Mouse (Mus musculus) stomach, embryonic 14.5 days (tissue): ENCODE results near the gene Pnpla3. TPM values are rescaled to one million over a fixed set of nuclear protein-coding genes. Genes with fewer than 3 reads are reported as not detected.
A peak's percentile ranks its signal among the peaks of the same experiment; 100 is the strongest.

Experiments used
- ATAC-seq: fragments of 200-750 bp; cut with Nextera tagmentation; 2 replicates; pipeline ENCODE4 v1.8.0; 2017; ENCODE audit warnings: low read depth, moderate TSS enrichment; ENCODE audit not compliant: insufficient number of reproducible peaks, insufficient read depth, low FRiP score
- H3K27ac ChIP-seq: fragments of 300-500 bp; sonication (generic); 2 replicates; pipeline ENCODE4 v1.5.1; 2014; ENCODE audit warnings: mild to moderate bottlenecking, low read length, moderate library complexity, mixed read lengths
- H3K27me3 ChIP-seq: fragments of 300-500 bp; sonication (generic); 2 replicates; pipeline ENCODE4 v1.6.1; 2014; ENCODE audit warnings: low read length, control low read depth, mixed read lengths; ENCODE audit not compliant: control insufficient read depth, insufficient read depth
- H3K36me3 ChIP-seq: fragments of 300-500 bp; sonication (generic); 2 replicates; pipeline ENCODE4 v1.6.1; 2014; ENCODE audit warnings: mild to moderate bottlenecking, control low read depth, low read length, moderate library complexity, mixed read lengths; ENCODE audit not compliant: control insufficient read depth, insufficient read depth
- H3K4me1 ChIP-seq: fragments of 300-500 bp; sonication (generic); 2 replicates; pipeline ENCODE4 v1.6.1; 2014; ENCODE audit warnings: low read length, control low read depth, mixed read lengths; ENCODE audit not compliant: control insufficient read depth, insufficient read depth
- H3K4me2 ChIP-seq: fragments of 300-500 bp; sonication (generic); replicated peaks from 2 replicates; pipeline ENCODE4 v1.6.1; 2014; ENCODE audit warnings: low read depth, low read length, control low read depth
- H3K4me3 ChIP-seq: fragments of 300-500 bp; sonication (generic); 2 replicates; pipeline ENCODE4 v1.5.1; 2014; ENCODE audit warnings: low read depth, low read length, control low read depth
- H3K9ac ChIP-seq: fragments of 300-500 bp; sonication (generic); replicated peaks from 2 replicates; pipeline ENCODE4 v1.6.1; 2014; ENCODE audit warnings: low read depth, mild to moderate bottlenecking, control low read depth, low read length, moderate library complexity, mixed read lengths
- H3K9me3 ChIP-seq: fragments of 300-500 bp; sonication (generic); 2 replicates; pipeline ENCODE4 v1.6.1; 2016; ENCODE audit warnings: low read depth, low read length, control low read depth; ENCODE audit not compliant: control insufficient read depth
- WGBS: fragments of 180-500 bp; shearing (Covaris S2); extraction: QIAGEN DNeasy Blood & Tissue Kit; methylation state at CpG from one replicate; pipeline ENCODE4 v1.1.7; 2014; 5-methylcytosine and 5-hydroxymethylcytosine counted together
- polyA plus RNA-seq: library from polyadenylated mRNA; unstranded; fragments of >200 nt; fragmentation: Nextera tagmentation; extraction: Ambion mirVana; gene quantifications from 2 replicates; pipeline ENCODE4 v1.2.1, GENCODE M21; 2014

Pnpla3 gene
- polyA plus RNA-seq, 1 experiment from 2014 or later = 0.51 TPM

DNA sequence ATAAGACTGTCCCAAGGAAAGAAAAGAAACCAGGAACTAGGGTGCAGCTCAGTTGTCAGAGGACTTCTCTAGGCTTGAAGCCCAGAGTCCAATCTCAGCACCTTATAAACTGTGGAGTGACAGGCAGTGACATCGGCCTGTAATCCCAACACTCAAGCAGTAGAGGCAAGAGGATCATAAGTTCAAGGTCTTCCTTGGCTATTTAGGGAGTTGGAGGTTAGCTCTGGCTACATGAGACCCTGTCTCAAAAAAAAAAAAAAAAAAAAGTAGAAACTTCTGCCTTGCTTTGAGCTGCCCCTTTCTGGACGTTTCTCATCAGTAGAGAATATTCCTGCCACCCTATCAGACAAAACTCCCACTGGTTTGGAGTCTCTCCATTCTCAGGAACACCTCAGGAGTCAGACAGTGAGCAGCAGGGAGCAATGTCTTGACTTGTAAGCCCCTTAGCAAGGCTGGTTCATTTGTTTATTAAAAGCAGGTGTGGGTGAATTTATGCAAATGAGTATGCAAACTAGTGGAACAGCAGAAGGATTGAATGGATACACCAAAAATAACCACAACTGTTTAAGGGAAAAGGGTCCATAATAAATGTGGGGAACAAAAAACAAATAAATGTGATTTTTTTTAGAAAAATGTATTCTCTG is 21.4 kb downstream of the Pnpla3 start:
- Histone ChIP-seq H3K36me3 (no peaks in the 10 kb centered on the region), H3K27ac (no peak overlapping the region), H3K27me3 (no peaks in the 10 kb centered on the region), H3K4me2 (no peak overlapping the region), H3K9ac (no peak overlapping the region), H3K4me1 (peaks cover 6% of the 10 kb centered on the region), H3K4me3 (no peak overlapping the region), H3K9me3 (no peaks in the 10 kb centered on the region)
- ATAC-seq = no peak
- WGBS = 55% methylated on average over 2 of the region's 2 CpGs

DNA sequence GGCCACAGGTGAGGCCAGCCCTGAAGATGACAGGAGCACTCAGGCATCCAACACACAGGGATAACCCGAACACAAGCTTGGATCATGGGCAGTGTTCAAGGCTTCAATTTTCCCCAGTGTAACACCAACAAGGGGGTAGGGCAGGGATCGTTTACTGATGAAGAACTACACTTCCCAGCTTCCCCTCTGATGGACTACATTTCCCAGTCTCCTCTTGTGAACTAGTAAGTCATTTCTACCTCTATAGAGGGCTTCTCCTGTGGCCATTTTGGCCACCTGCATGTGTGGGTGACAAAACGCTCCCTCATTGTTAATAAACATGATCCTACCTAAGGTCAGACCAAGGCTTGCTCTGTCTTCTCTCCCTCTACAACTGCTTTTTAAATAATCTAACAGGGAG is 22.2 kb downstream of the Pnpla3 start:
- no peak overlapping the region for H3K4me3 ChIP-seq
- no peak for ATAC-seq
- 44% methylated on average over 3 of the region's 3 CpGs for WGBS
- H3K9ac ChIP-seq = no peak overlapping the region
- no peak overlapping the region for H3K27ac ChIP-seq
- no peaks in the 10 kb centered on the region for H3K27me3 ChIP-seq
- H3K36me3 ChIP-seq = no peaks in the 10 kb centered on the region
- H3K4me1 ChIP-seq = peaks cover 6% of the 10 kb centered on the region
- H3K4me2 ChIP-seq = no peak overlapping the region
- H3K9me3 ChIP-seq = no peaks in the 10 kb centered on the region

DNA sequence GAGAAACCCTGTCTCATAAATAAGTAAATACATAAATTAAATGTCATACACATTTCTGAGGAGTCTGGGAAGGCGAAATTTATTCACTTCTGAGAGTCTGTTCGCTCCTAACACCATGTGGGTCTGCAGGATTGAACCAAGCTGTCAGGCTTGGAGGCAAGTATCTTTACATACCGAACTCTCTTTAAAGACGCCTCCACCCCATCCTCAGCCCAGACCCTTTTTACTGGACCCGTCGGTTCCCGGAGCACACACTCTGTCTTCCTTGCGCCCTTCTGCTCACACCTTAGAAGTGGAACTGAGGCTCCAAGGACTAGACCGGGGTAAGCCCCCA is 24.1 kb downstream of the Pnpla3 start:
- H3K4me3 ChIP-seq = peak overlapping the region; percentile 88
- H3K4me1 ChIP-seq = peaks cover 6% of the 10 kb centered on the region
- no peak for ATAC-seq
- no peaks in the 10 kb centered on the region for H3K27me3 ChIP-seq
- peak overlapping the region; percentile 76 for H3K27ac ChIP-seq
- H3K9ac ChIP-seq = peak overlapping the region; percentile 67
- H3K9me3 ChIP-seq = no peaks in the 10 kb centered on the region
- 2% methylated on average over 9 of the region's 9 CpGs for WGBS
- peaks cover 9% of the 10 kb centered on the region for H3K36me3 ChIP-seq
- H3K4me2 ChIP-seq = peak overlapping the region; percentile 68

GRCm38 (mm10) chr15:84192058-84192791 is 24.6 kb downstream of the Pnpla3 start, which contains the start of gene Samm50:
Samm50 (plus strand) TSS chr15:84192241.
- WGBS = 6% methylated on average over 48 of the region's 48 CpGs
- no peaks in the 10 kb centered on the region for H3K27me3 ChIP-seq

GRCm38 (mm10) chr15:84196486-84197165 is 29.0 kb downstream of the Pnpla3 start:
- no peak overlapping the region for H3K27ac ChIP-seq
- no peaks in the 10 kb centered on the region for H3K9me3 ChIP-seq
- H3K36me3 ChIP-seq = peaks cover 55% of the 10 kb centered on the region
- H3K4me1 ChIP-seq = peaks cover 6% of the 10 kb centered on the region
- H3K9ac ChIP-seq = no peak overlapping the region
- no peak overlapping the region for H3K4me2 ChIP-seq
- WGBS = 89% methylated on average over 8 of the region's 8 CpGs
- H3K27me3 ChIP-seq = no peaks in the 10 kb centered on the region
- H3K4me3 ChIP-seq = no peak overlapping the region
- no peak for ATAC-seq

More at GRCm38 (mm10) chr15:84192058-84192791, 24.6 kb downstream of the Pnpla3 start, which contains the start of gene Samm50:
- Histone ChIP-seq H3K9ac (peak within 1 kb of the TSS; percentile 67), H3K4me2 (peak within 1 kb of the TSS; percentile 69), H3K4me1 (peaks cover 6% of the 10 kb centered on the region), H3K27ac (peak within 1 kb of the TSS; percentile 83), H3K36me3 (peaks cover 14% of the 10 kb centered on the region), H3K9me3 (no peaks in the 10 kb centered on the region), H3K4me3 (peak within 1 kb of the TSS; percentile 88)
- ATAC-seq = peak; percentile 96

DNA sequence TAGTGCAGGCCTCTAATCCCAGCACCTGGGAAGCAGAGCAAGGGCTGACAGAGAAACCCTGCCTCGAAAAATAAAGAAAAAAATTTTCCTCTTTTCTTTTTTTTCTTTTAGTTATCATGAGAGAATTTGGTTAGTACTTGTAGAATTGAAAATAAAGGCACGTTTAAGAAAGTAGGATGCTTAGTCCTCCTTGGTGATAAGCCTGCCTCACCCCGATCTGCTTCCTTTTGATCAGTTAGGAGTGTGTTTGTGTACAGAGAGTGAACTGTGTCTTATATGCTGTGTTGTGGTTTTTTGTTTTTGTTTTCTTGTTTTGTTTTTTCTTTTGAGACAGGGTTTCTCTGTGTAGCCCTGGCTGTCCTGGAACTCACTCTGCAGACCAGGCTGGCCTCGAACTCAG is 39.7 kb downstream of the Pnpla3 start:
- ATAC-seq = no peak
- H3K27ac ChIP-seq = no peak overlapping the region
- no peak overlapping the region for H3K4me3 ChIP-seq
- no peaks in the 10 kb centered on the region for H3K4me1 ChIP-seq
- H3K36me3 ChIP-seq = peaks cover 35% of the 10 kb centered on the region
- H3K9me3 ChIP-seq = no peaks in the 10 kb centered on the region
- no peaks in the 10 kb centered on the region for H3K27me3 ChIP-seq
- no peak overlapping the region for H3K9ac ChIP-seq
- no peak overlapping the region for H3K4me2 ChIP-seq
- 93% methylated on average over 4 of the region's 4 CpGs for WGBS

DNA sequence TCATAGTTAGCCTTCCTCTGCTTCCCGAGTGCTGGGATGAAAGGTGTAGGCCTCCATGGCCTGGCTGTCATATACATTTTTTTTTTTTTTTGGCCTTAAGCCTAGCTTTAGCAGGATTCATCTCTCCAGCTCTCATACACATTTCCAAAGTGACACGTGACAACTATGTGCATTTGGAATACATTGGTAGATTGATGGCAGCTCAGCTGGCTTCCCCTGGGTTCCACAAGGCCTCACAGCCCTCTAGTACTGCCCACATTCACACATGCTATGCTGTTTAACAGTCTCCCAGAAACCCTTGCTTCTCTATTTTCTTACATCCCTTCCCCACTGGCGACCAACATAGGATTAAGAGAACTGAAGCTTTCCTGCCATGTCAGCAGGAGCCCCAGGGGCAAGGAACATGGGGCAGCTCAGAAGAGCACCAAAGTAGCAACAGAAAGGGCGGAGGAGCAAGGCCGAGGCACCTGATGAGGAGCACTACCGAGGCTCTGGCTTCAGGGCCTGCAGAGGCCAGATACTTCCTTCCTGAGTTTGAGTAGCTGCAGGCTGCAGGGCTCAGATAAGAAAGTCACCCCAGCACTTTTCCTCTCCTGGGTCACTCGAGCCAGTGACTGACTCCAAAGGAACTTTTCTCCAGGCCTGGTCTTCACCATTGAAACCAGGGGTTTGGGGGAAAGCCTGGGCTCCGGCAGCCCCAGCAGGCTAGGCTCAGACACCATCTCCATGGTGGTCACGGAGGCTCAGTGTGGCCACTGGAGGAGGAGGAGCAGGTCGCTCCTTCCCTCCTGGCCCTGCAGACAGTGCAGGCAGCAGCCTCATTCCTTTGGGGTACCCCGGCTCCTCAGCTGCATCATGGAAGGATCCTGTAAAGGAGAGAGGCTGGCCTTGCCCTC is 42.1 kb downstream of the Pnpla3 start:
- no peak for ATAC-seq
- Histone ChIP-seq H3K9me3 (no peaks in the 10 kb centered on the region), H3K4me2 (no peak overlapping the region), H3K9ac (no peak overlapping the region), H3K27me3 (no peaks in the 10 kb centered on the region), H3K36me3 (peaks cover 30% of the 10 kb centered on the region), H3K4me1 (no peaks in the 10 kb centered on the region), H3K27ac (no peak overlapping the region), H3K4me3 (no peak overlapping the region)
- 82% methylated on average over 11 of the region's 11 CpGs for WGBS

DNA sequence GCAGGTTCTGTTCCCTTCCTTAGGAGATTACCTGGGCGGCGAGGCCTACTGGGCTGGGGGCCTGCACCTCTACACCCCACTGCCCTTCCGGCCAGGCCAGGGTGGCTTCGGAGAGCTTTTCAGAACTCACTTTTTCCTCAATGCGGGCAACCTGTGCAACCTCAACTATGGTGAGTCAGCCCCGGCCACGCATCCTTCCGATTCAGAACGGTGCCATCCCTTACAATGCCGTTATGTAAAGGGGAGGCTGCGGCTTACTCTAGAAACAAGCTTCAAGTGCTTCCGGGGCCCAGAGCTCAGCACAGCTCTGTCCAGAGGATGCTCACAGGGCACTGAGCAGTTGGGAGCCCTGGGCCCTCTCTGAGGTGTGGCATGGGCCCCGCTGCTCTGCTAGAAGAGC is 42.8 kb downstream of the Pnpla3 start:
- peaks cover 30% of the 10 kb centered on the region for H3K36me3 ChIP-seq

More for the DNA sequence above, 42.8 kb downstream of the Pnpla3 start:
- Histone ChIP-seq H3K27ac (no peak overlapping the region), H3K9me3 (no peaks in the 10 kb centered on the region), H3K4me2 (no peak overlapping the region), H3K4me3 (no peak overlapping the region), H3K9ac (no peak overlapping the region), H3K4me1 (no peaks in the 10 kb centered on the region), H3K27me3 (no peaks in the 10 kb centered on the region)
- ATAC-seq = no peak
- 91% methylated on average over 13 of the region's 13 CpGs for WGBS
